Mouse (Mus musculus) ES-E14 (cell line): ENCODE measurements at regions not wholly inside any gene's neighbourhood (a gene's known extent, or its start where the extent isn't known, plus 50 kb on each side); places are given as distances from the start of the nearest gene placed in this dataset.
"Not testable (repeated sequence)": the region's sequence is repeated elsewhere in the genome, so short reads cannot be mapped to it uniquely, and the experiment has no call there.

Experiments used
- DNase-seq: peaks from one replicate; pipeline ENCODE4 v3.0.0-alpha.2; 2013; ENCODE audit warnings: low read depth, low spot score
- H3K27ac ChIP-seq: 2 replicates; pipeline ENCODE4 v1.5.1; 2012; ENCODE audit warnings: low read depth, mild to moderate bottlenecking, low read length, moderate library complexity, mixed read lengths; ENCODE audit not compliant: poor library complexity, insufficient read depth, severe bottlenecking
- H3K36me3 ChIP-seq: 2 replicates; pipeline ENCODE4 v1.6.1; 2012; ENCODE audit warnings: mild to moderate bottlenecking, low read length, moderate library complexity, mixed read lengths; ENCODE audit not compliant: control insufficient read depth, poor library complexity, insufficient read depth, severe bottlenecking
- H3K4me1 ChIP-seq, 2 experiments: fragments of 150-350 bp in 1 of 2; sonication (generic) in 1 of 2; 2 replicates each; pipeline ENCODE4 v1.6.1; 2012; ENCODE audit warnings: low read length in 2 of 2, mild to moderate bottlenecking in 1 of 2, mixed read lengths in 1 of 2; ENCODE audit not compliant: control insufficient read depth in 2 of 2, insufficient read depth in 2 of 2, poor library complexity in 1 of 2
- H3K4me3 ChIP-seq, 2 experiments: fragments of 150-350 bp in 1 of 2; sonication (generic) in 1 of 2; 2 replicates each; pipeline ENCODE4 v1.5.1; 2012; ENCODE audit warnings: low read length in 2 of 2, low read depth in 1 of 2, mild to moderate bottlenecking in 1 of 2, mixed read lengths in 1 of 2; ENCODE audit not compliant: insufficient read depth in 1 of 2, poor library complexity in 1 of 2, severe bottlenecking in 1 of 2
- H3K9ac ChIP-seq: 2 replicates; pipeline ENCODE4 v1.6.1; 2012; ENCODE audit warnings: low read depth, mild to moderate bottlenecking, low read length, mixed read lengths; ENCODE audit not compliant: poor library complexity, insufficient read depth, severe bottlenecking
- H3K9me3 ChIP-seq: fragments of 150-350 bp; sonication (generic); 2 replicates; pipeline ENCODE4 v1.6.1; 2012; ENCODE audit warnings: low read depth, mild to moderate bottlenecking, low read length; ENCODE audit not compliant: control insufficient read depth, insufficient read depth
- CHD2 ChIP-seq: IDR thresholded peaks from 2 replicates; pipeline ENCODE4 v1.6.1; 2014; ENCODE audit warnings: mild to moderate bottlenecking, low read depth, low read length, inconsistent platforms
- HCFC1 ChIP-seq: IDR thresholded peaks from 2 replicates; pipeline ENCODE4 v1.6.1; 2012; ENCODE audit warnings: low read length, inconsistent platforms, borderline replicate concordance; ENCODE audit not compliant: insufficient read depth
- MAFK ChIP-seq: IDR thresholded peaks from 2 replicates; pipeline ENCODE4 v1.6.1; 2014; ENCODE audit warnings: mild to moderate bottlenecking, low read depth, low read length, inconsistent platforms; ENCODE audit not compliant: insufficient read depth
- ZC3H11A ChIP-seq: IDR thresholded peaks from 2 replicates; pipeline ENCODE4 v1.6.1; 2012; ENCODE audit warnings: low read depth, mild to moderate bottlenecking, inconsistent platforms, low read length, borderline replicate concordance
- ZNF384 ChIP-seq: IDR thresholded peaks from 2 replicates; pipeline ENCODE4 v1.6.1; 2012; ENCODE audit warnings: low read depth, low read length, inconsistent platforms
- in situ Hi-C, 2 experiments: fragments of 600-800 bp; cut with MboI; formaldehyde crosslinking; loops; one replicate each; pipeline ENCODE4 v1.15.1; 2025; ENCODE audit warnings: low sequenced_read_pairs in 2 of 2, inconsistent platforms in 1 of 2; ENCODE audit not compliant: unreplicated experiment in 2 of 2

GRCm38 (mm10) chr9:94146787-94147186 is 391.1 kb downstream of the 1190002N15Rik start:
- Histone ChIP-seq H3K9me3 (no peaks in the 10 kb centered on the region), H3K4me3 (no peak overlapping the region), H3K36me3 (no peaks in the 10 kb centered on the region), H3K4me1 (no peaks in the 10 kb centered on the region), H3K27ac (no peak overlapping the region), H3K9ac (no peak overlapping the region)
- no peak for DNase-seq
- in situ Hi-C loops: no loop called here
- TF ChIP-seq CHD2 (no peak), HCFC1 (no peak), ZNF384 (no peak), ZC3H11A (no peak), MAFK (no peak)

GRCm38 (mm10) chr9:94136444-94136843 is 401.4 kb downstream of the 1190002N15Rik start:
- in situ Hi-C loops: no loop called here
- no peak for DNase-seq
- TF ChIP-seq ZC3H11A (no peak), CHD2 (no peak), ZNF384 (no peak), MAFK (no peak), HCFC1 (no peak)

DNA sequence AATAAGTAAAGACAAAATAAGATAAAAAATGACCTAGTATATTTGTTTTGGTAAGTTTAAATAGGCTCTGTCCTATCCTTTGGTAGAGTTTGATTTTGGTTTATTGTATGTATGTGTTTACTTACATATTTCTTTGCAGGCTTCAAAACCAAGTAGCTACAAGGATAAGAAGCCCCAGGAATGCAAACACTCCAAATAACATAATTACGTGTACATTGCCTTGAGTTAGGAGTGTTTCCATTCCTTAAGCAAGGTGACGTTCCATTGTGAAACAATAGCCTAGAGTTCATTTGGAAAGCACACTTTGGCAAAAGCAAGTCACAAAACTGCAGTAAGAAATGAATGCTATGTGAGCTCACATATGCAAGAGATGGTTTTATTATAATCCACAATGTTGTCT is 404.2 kb downstream of the 1190002N15Rik start:
- H3K27ac ChIP-seq: no peak overlapping the region
- TF ChIP-seq MAFK (no peak), ZC3H11A (no peak), ZNF384 (no peak), CHD2 (no peak), HCFC1 (no peak)
- H3K4me3 ChIP-seq: no peak overlapping the region
- in situ Hi-C loops: no loop called here
- H3K36me3 ChIP-seq: no peaks in the 10 kb centered on the region
- no peaks in the 10 kb centered on the region for H3K9me3 ChIP-seq
- no peaks in the 10 kb centered on the region for H3K4me1 ChIP-seq
- H3K9ac ChIP-seq: no peak overlapping the region
- no peak for DNase-seq

More at GRCm38 (mm10) chr9:94136444-94136843, 401.4 kb downstream of the 1190002N15Rik start:
- Histone ChIP-seq H3K4me1 (no peaks in the 10 kb centered on the region), H3K9me3 (no peaks in the 10 kb centered on the region), H3K36me3 (no peaks in the 10 kb centered on the region), H3K9ac (no peak overlapping the region), H3K27ac (no peak overlapping the region), H3K4me3 (no peak overlapping the region)

DNA sequence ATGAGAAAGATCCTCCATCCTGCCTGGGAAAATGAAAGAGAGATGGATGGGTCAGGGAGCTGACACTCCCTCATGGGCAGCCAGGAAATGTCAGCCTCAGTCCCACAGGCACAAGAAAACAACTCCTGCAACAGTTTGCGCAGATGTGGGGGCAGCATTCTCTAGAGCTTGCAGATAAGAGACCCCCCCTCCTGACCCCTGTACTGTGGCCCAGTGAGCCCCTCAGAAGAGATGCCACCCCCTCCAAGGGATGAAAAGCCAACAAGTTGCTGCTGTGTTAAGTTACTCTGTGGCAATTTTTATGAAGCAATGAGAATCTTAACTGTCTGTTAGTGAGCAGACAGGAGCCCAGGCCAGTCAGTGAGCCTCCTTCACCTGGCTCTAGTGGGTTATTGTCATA is 406.5 kb downstream of the 1190002N15Rik start:
- no peak for DNase-seq
- Histone ChIP-seq H3K9ac (no peak overlapping the region), H3K9me3 (no peaks in the 10 kb centered on the region), H3K4me1 (no peaks in the 10 kb centered on the region), H3K27ac (no peak overlapping the region), H3K36me3 (no peaks in the 10 kb centered on the region), H3K4me3 (no peak overlapping the region)
- no peak for TF ChIP-seq ZC3H11A
- TF ChIP-seq MAFK: no peak
- TF ChIP-seq ZNF384: no peak
- no peak for TF ChIP-seq CHD2
- TF ChIP-seq HCFC1: no peak
- in situ Hi-C loops: no loop called here

DNA sequence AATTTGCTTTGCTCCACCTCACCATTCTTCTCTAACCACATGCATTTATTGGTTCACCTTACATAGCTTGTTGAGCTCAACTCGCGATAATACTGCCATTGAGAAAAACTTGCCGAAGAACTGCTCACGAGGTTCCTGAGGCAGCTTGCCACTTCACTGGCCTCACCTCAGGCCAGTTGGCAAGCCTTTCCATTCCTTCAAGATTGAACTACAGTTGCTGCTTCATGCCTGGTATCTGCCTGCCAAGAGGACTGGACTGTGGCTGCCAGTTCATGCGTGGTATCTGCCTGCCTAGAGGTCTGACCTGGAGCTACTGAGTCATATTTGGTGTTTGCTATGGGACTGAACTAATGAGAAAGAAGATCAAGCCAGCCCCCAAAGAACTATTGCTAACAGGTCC is 420.9 kb downstream of the 1190002N15Rik start:
- no peak for DNase-seq
- in situ Hi-C loops: no loop called here
- Histone ChIP-seq H3K9ac (no peak overlapping the region), H3K27ac (no peak overlapping the region), H3K4me1 (no peaks in the 10 kb centered on the region), H3K4me3 (no peak overlapping the region), H3K36me3 (no peaks in the 10 kb centered on the region), H3K9me3 (no peaks in the 10 kb centered on the region)
- no peak for TF ChIP-seq MAFK
- no peak for TF ChIP-seq CHD2
- no peak for TF ChIP-seq ZC3H11A
- no peak for TF ChIP-seq HCFC1
- no peak for TF ChIP-seq ZNF384

GRCm38 (mm10) chr9:94107701-94108100 is 430.2 kb downstream of the 1190002N15Rik start:
- H3K4me3 ChIP-seq, H3K36me3 ChIP-seq, H3K9ac ChIP-seq, in situ Hi-C loops, H3K4me1 ChIP-seq, H3K27ac ChIP-seq, DNase-seq, H3K9me3 ChIP-seq: not testable (repeated sequence)
